Mouse (Mus musculus) testis, adult 2 months (tissue): ENCODE data around the gene Pin1.

Experiments
- CTCF ChIP-seq: fragments of 200-500 bp; IDR thresholded peaks from 2 replicates; pipeline ENCODE4 v1.5.1; 2012; ENCODE audit warnings: low read depth, mild to moderate bottlenecking, inconsistent platforms, low read length, moderate library complexity; ENCODE audit not compliant: control insufficient read depth, insufficient read depth, insufficient replicate concordance
- POLR2A ChIP-seq: fragments of 200-500 bp; IDR thresholded peaks from 2 replicates; pipeline ENCODE4 v1.6.1; 2012; ENCODE audit warnings: low read depth, mild to moderate bottlenecking, inconsistent platforms, low read length, moderate library complexity; ENCODE audit not compliant: control insufficient read depth

DNA sequence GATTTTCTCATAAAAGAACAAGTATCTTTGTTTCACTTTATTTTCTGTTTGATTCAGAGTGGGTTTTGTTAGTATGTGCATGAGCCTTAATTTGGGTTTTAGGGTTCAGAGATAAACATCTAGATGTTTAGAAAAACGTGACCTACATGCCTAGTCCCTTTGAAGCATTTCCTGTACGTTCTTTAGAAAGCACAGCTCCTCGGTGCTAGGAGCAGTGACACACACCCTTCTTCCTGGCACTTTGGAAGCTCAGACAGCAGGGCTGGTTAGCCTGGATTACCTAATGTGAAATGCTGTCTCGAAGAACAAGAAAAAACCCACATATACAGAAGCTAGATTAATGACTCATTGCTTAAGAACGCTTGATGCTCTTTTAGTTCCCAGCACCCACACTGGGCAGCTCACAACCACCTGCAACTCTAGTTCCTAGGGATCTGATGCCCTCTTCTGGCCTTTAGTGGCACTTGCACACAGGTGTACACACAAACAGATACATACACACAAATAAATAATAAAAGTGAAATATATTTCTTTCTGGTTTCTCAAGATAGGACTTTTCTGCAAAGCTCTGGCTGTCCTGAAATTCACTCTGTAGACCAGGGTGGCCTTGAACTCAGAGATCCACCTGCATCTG, 41.9 kb upstream of the Pin1 start:
- TF ChIP-seq POLR2A, result no peak
- no peak for TF ChIP-seq CTCF
